Mouse (Mus musculus) MN1 (cell line): ENCODE results near the gene Sec16a.

Source experiments
- DNase-seq: peaks from one replicate; pipeline ENCODE4 v3.0.0-alpha.2; 2016; ENCODE audit warnings: low spot score

Gene Sec16a

GRCm38 (mm10) chr2:26472312-26473090, 27.5 kb upstream of the Sec16a start:
- DNase-seq, result no peak

DNA sequence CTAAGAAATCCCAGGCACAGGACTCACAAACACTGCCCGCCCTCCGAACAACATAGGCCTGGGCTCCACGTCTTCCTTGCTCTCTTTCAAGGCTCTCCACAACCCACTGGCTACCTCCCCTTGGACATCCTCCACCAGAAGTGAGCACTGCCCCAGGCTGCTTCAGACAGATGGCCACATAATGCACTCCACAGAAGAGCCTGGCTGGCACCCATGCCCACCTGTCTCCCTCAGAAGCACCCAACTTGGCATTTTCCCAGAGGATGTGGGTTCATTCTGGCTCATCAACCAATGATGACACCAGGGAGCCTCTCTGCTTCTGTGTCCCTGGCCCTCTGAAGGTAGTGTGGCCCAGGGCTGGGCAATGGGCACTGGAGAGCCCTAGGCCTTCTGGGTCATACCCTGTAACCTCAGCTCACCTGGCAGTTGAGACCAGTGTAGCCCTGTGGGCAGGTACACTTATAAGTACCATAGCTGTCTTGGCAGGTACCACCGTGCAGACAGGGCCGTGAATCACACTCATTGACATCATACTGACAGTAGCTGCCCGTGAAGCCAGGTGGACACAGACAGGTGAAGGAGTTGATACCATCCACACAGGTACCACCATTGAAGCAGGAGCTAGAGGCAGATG, 26.8 kb upstream of the Sec16a start:
- DNase-seq, result no peak

DNA sequence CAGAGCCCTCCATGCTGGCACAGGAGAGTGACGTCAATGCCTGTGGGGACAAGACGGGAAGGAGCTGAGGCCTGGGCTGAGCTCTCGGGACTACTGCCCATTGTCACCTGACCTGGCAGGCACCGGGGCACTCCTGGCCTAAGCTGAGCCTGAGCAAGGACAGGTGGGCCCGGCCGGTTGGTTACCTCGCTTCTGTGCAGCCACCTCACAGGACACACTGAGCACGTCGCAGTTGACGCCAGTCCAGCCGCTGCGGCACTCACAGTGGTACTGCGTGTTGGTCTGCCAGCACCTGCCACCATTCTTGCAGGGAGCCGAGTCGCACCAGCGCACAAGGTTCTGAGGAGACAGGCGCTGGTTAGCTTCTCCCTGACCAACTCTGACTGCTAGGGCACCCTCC, 26.0 kb upstream of the Sec16a start:
- no peak for DNase-seq

DNA sequence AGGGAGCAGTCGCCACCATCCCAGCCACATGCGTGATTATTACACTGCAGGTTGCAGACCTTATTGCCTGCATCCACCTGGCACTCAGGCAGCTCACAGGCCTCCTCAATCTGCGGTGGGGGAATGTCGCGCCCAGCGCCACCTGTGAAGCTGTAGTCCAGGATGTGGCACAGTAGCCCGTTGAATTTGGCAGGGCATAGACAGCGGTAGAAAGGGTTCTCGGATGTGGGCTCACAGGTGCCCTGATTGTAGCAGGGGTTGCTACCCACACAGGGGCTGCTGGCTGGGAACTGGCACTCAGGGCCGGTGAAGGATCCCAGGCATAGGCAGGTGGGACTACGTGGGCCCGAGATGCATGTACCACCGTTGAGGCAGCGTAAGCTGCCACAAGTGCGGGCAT, 23.4 kb upstream of the Sec16a start:
- no peak for DNase-seq

DNA sequence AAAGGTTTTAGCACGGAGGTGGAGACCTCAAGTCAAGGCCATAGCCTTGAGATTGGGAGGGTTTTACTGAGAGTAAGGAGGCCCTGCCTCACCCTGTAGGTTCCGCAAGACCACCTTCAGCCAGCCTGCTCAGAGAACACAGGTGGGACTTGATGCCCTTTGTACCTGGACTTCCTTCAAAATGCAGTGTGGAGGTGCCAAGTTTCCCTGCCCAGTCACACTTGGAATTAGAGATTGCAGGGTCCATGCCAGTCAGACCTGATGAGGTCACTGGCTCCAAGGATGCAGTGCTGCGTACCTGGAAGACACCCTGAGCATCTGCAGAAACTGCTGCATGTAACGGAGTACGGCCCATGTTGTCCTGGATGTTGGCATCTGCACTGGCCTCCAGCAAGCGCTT, 18.4 kb upstream of the Sec16a start:
- no peak for DNase-seq

DNA sequence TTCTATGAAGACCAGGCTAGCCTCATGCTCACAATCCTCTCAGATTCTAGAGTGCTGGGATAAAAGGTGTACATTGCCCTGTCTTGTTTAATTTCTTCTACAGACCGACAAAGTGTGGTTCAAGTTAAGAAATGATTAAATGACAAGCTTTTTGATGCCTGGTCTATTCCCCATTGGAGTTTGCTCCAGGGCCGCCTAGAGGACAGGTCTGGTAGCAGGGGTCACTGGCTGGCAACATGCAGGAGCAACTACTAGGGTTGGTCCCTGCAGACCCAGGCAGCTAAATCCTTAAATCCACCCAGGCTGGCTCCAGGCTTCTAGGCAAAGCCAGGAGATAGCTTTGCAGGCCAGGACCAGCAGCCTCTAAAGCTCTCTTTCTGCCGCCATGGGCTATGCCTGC, 18.0 kb upstream of the Sec16a start:
- DNase-seq, result no peak

DNA sequence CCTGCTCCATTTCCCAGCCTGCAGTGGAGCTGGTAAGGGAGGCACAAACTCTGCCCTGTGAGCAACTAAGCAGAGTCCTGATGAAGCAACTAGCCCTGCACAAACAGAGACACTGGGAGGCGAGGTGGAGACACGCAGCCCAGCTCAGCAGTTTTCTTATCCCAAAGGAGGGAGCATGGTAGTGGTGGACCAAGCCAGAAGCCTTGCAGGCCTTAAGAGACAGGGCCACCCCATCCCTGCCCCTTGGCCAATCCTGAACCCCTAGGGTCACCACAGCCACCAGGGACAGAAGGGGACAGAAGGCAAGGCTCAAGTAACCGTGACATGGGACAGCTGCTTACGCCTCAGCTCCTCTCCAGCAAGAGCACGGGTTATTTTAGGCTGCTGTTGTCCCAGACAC, 16.7 kb upstream of the Sec16a start:
- DNase-seq, result no peak

GRCm38 (mm10) chr2:26460837-26461236, 15.8 kb upstream of the Sec16a start:
- no peak for DNase-seq

- DNase-seq, result no peak
Observed at GRCm38 (mm10) chr2:26460097-26460646, 15.2 kb upstream of the Sec16a start.

- no peak for DNase-seq
Observed at GRCm38 (mm10) chr2:26459478-26459877, 14.5 kb upstream of the Sec16a start.

DNA sequence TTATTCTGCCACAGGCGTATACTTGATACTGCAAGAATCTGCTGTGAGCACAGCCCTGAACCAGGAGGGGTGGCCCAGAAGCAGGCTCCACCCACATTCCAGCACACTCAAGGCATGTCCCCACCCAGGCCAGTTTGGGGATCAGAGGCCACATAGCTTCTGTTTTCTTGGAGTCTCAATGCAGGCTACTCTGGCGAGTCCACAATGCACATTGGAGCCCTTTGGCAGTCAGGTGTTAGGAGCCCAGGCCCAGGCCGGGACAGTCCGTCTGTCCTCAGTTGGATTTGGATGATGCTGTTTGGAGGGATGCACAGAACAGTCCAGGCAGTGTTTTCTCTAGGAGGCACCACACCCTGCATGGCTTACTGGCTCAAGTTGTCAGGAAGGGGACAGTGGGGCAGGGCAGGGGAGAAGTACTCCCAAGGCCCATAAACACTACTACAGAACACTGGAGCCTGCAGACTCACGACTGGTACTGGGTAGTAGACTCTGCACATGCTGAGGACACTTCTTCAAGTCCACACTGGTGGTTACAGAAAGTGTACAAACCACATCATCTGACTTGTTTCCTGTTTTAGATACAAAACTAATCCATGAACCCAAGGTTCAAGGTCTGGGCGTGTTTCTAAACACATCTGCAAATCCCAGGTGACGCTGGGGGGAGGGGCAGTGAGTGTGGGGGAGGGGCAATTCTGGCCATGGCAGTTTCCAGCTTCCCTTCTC, 13.5 kb upstream of the Sec16a start:
- no peak for DNase-seq

GRCm38 (mm10) chr2:26449121-26450060, 4.4 kb upstream of the Sec16a start:
- peak; percentile 75 for DNase-seq

GRCm38 (mm10) chr2:26447451-26447850, 2.4 kb upstream of the Sec16a start:
- no peak for DNase-seq

DNA sequence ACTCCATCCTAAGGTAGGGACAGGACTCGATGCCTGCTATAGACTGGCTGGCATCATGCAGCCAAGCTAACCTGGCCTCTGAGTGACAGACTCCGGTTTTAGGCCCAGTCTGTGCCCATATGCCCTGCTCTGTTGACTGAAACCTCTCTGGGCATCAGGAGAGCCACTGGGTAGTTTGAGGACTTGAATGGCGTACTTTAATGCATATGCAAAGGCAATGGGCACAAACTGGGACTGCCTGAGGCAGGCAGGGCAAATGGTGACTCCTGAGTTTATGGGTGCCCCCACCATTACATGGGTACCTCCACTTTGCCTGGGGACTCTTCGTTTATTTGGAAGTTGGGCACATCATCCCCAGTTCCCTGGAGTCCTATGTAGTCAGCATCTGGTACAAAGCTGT, 1.7 kb upstream of the Sec16a start:
- no peak for DNase-seq

DNA sequence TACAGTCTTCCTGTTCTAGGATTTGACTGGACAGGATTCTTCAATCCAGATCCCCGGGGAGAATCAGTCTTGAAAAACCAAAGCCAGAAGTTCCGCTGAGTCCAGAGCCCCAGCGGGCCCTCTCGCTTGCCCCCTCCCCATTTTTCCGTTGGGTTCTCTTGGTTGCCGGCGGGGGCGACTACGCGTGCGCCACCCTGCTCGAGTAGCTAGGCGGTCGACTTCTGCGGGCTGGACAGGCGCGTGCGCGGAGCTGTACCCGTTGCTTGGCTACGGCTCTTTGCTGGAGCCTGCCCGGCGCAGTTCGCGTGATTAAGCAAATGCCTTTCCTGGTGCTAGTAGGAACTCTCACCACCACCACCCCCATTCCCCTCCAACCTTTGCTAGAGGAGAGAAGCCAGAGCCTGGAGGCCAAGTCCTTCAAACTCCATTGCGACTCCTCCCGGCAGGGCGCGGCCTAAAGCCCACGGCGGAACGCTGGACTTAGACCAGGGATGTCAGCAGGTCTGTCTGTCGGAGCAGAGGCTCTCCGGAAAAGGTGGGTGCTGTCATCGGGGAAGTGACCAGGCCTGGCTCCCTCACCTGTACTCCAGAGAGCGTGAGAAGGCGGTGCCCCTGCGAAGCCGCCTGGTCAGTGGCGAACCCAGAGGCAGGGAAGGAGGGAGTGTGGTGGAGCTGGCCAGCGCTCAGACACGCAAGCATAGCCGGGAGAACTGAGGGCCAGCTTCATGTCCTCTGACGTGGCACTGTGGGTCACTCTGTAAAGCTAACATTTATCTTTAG, 840 bp upstream of the Sec16a start:
- peak; percentile 92 for DNase-seq

DNA sequence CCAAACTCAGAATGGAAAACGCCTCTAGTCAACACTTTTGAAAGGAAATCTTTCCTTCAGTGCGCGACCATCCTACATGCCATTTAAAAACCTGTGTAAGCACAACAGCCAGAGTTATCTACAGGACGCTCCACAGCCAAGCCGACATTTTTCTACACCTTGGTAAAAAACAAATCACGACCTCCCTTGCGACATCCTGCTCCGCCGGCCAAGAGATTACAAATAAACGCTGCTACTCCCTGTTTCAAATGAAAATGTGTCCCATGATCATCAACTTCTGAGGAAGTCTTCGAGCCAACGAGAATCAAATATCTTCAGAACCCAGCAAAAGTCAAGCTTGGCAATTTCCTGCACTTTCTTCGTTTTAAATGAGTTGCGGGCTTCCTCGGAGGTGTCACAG, 648 bp downstream of the Sec16a start:
- no peak for DNase-seq

GRCm38 (mm10) chr2:26443876-26444275, 1.1 kb downstream of the Sec16a start:
- no peak for DNase-seq

GRCm38 (mm10) chr2:26442843-26443242, 2.2 kb downstream of the Sec16a start:
- no peak for DNase-seq

GRCm38 (mm10) chr2:26441688-26442087, 3.3 kb downstream of the Sec16a start:
- DNase-seq, result peak; percentile 34

GRCm38 (mm10) chr2:26441261-26441660, 3.8 kb downstream of the Sec16a start:
- no peak for DNase-seq

DNA sequence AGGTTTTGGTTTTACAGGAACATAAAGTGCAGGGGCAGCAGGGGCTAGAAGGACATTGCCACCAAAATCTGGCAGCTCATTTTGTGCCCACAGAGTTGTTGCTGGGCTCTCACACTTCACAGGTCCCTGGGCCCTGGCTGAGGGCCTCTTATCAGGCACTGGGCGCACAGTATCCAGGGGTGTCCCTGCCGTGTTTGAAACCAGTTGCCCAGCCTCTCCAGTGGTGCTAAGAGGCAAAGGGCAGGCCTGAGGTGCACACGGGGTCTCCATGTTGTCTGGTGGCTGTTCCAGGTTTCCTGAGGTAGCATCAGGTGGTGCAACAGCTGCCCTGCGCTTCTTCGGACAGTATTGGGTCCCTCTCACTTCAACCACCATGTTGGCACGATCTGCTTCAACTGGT, 5.3 kb downstream of the Sec16a start:
- no peak for DNase-seq
